Mouse (Mus musculus): ENCODE measurements around the gene Nrxn3. TPM values are rescaled to one million over a fixed set of nuclear protein-coding genes. Genes with fewer than 3 reads are reported as not detected.

The Nrxn3 gene
- polyA plus RNA-seq, 1 experiment from 2014 or later: 5.3 TPM

GRCm38 (mm10) chr12:89333486-89333885 is 610.8 kb downstream of the Nrxn3 start:
- Histone ChIP-seq H3K4me3 (replicated peaks) (no peak overlapping the region), H3K27me3 (no peaks in the 10 kb centered on the region), H3K4me1 (no peaks in the 10 kb centered on the region), H3K9me3 (replicated peaks) (no peaks in the 10 kb centered on the region), H3K4me2 (no peak overlapping the region), H3K36me3 (no peaks in the 10 kb centered on the region), H3K9ac (no peak overlapping the region), H3K27ac (no peak overlapping the region)
- WGBS: 79% methylated on average over 5 of the region's 5 CpGs
- ATAC-seq (replicated peaks; ENCODE audit: low FRiP score): no peak

- no peaks in the 10 kb centered on the region for H3K27me3 ChIP-seq
- WGBS: 60% methylated on average over 4 of the region's 4 CpGs
- H3K9ac ChIP-seq: no peak overlapping the region
- no peaks in the 10 kb centered on the region for H3K36me3 ChIP-seq
- no peak overlapping the region for H3K4me2 ChIP-seq
- no peak for ATAC-seq (replicated peaks; ENCODE audit: low FRiP score)
- no peaks in the 10 kb centered on the region for H3K9me3 ChIP-seq (replicated peaks)
- H3K27ac ChIP-seq: no peak overlapping the region
- no peaks in the 10 kb centered on the region for H3K4me1 ChIP-seq
- no peak overlapping the region for H3K4me3 ChIP-seq (replicated peaks)
Observed at GRCm38 (mm10) chr12:89364850-89365249, 642.2 kb downstream of the Nrxn3 start.

- Histone ChIP-seq H3K9ac (no peak overlapping the region), H3K27me3 (no peaks in the 10 kb centered on the region), H3K4me1 (no peaks in the 10 kb centered on the region), H3K27ac (no peak overlapping the region), H3K9me3 (replicated peaks) (no peaks in the 10 kb centered on the region), H3K4me3 (replicated peaks) (no peak overlapping the region), H3K4me2 (no peak overlapping the region), H3K36me3 (no peaks in the 10 kb centered on the region)
- ATAC-seq (replicated peaks; ENCODE audit: low FRiP score): no peak
- 64% methylated on average over 1 of the region's 1 CpGs for WGBS
Observed at GRCm38 (mm10) chr12:89369939-89370338, 647.3 kb downstream of the Nrxn3 start.

GRCm38 (mm10) chr12:89376600-89376999 is 653.9 kb downstream of the Nrxn3 start:
- 78% methylated on average over 1 of the region's 1 CpGs for WGBS
- H3K9ac ChIP-seq: no peak overlapping the region
- H3K4me3 ChIP-seq (replicated peaks): no peak overlapping the region
- no peak for ATAC-seq (replicated peaks; ENCODE audit: low FRiP score)
- H3K27me3 ChIP-seq: no peaks in the 10 kb centered on the region
- no peaks in the 10 kb centered on the region for H3K4me1 ChIP-seq
- H3K9me3 ChIP-seq (replicated peaks): no peaks in the 10 kb centered on the region
- no peak overlapping the region for H3K4me2 ChIP-seq
- H3K27ac ChIP-seq: no peak overlapping the region
- no peaks in the 10 kb centered on the region for H3K36me3 ChIP-seq

- Histone ChIP-seq H3K9me3 (replicated peaks) (no peaks in the 10 kb centered on the region), H3K27me3 (no peaks in the 10 kb centered on the region), H3K4me2 (no peak overlapping the region), H3K4me3 (replicated peaks) (no peak overlapping the region), H3K9ac (no peak overlapping the region), H3K27ac (no peak overlapping the region), H3K36me3 (no peaks in the 10 kb centered on the region), H3K4me1 (no peaks in the 10 kb centered on the region)
- WGBS: 53% methylated on average over 5 of the region's 5 CpGs
- no peak for ATAC-seq (replicated peaks; ENCODE audit: low FRiP score)
Observed at GRCm38 (mm10) chr12:89377051-89377643, 654.5 kb downstream of the Nrxn3 start.

GRCm38 (mm10) chr12:89377687-89378086 is 655.0 kb downstream of the Nrxn3 start:
- no peaks in the 10 kb centered on the region for H3K9me3 ChIP-seq (replicated peaks)
- no peaks in the 10 kb centered on the region for H3K4me1 ChIP-seq
- no peaks in the 10 kb centered on the region for H3K27me3 ChIP-seq
- no peak overlapping the region for H3K4me3 ChIP-seq (replicated peaks)
- no peak overlapping the region for H3K4me2 ChIP-seq
- H3K36me3 ChIP-seq: no peaks in the 10 kb centered on the region
- no peak for ATAC-seq (replicated peaks; ENCODE audit: low FRiP score)
- H3K27ac ChIP-seq: no peak overlapping the region
- WGBS: 90% methylated on average over 2 of the region's 2 CpGs
- H3K9ac ChIP-seq: no peak overlapping the region

GRCm38 (mm10) chr12:89383254-89383653 is 660.6 kb downstream of the Nrxn3 start:
- 17% methylated on average over 3 of the region's 3 CpGs for WGBS

GRCm38 (mm10) chr12:89395121-89395792 is 672.6 kb downstream of the Nrxn3 start:
- Histone ChIP-seq H3K27ac (no peak overlapping the region), H3K9me3 (replicated peaks) (no peaks in the 10 kb centered on the region), H3K4me2 (no peak overlapping the region), H3K36me3 (no peaks in the 10 kb centered on the region), H3K4me1 (no peaks in the 10 kb centered on the region), H3K9ac (no peak overlapping the region), H3K4me3 (replicated peaks) (no peak overlapping the region), H3K27me3 (no peaks in the 10 kb centered on the region)
- WGBS: 60% methylated on average over 3 of the region's 3 CpGs
- no peak for ATAC-seq (replicated peaks; ENCODE audit: low FRiP score)

More at GRCm38 (mm10) chr12:89383254-89383653, 660.6 kb downstream of the Nrxn3 start:
- Histone ChIP-seq H3K4me3 (replicated peaks) (no peak overlapping the region), H3K4me2 (no peak overlapping the region), H3K9me3 (replicated peaks) (no peaks in the 10 kb centered on the region), H3K36me3 (no peaks in the 10 kb centered on the region), H3K9ac (no peak overlapping the region), H3K27ac (no peak overlapping the region), H3K27me3 (no peaks in the 10 kb centered on the region), H3K4me1 (no peaks in the 10 kb centered on the region)
- no peak for ATAC-seq (replicated peaks; ENCODE audit: low FRiP score)

GRCm38 (mm10) chr12:89436519-89436918 is 713.8 kb downstream of the Nrxn3 start:
- Histone ChIP-seq H3K9ac (no peak overlapping the region), H3K9me3 (replicated peaks) (no peaks in the 10 kb centered on the region), H3K27me3 (no peaks in the 10 kb centered on the region), H3K36me3 (no peaks in the 10 kb centered on the region), H3K4me1 (no peaks in the 10 kb centered on the region), H3K27ac (no peak overlapping the region), H3K4me3 (replicated peaks) (no peak overlapping the region), H3K4me2 (no peak overlapping the region)
- ATAC-seq (replicated peaks; ENCODE audit: low FRiP score): no peak

GRCm38 (mm10) chr12:89442323-89443038 is 719.8 kb downstream of the Nrxn3 start:
- H3K27ac ChIP-seq: no peak overlapping the region
- no peaks in the 10 kb centered on the region for H3K36me3 ChIP-seq
- H3K9ac ChIP-seq: no peak overlapping the region
- H3K27me3 ChIP-seq: no peaks in the 10 kb centered on the region
- no peak overlapping the region for H3K4me2 ChIP-seq
- no peaks in the 10 kb centered on the region for H3K4me1 ChIP-seq
- no peaks in the 10 kb centered on the region for H3K9me3 ChIP-seq (replicated peaks)
- 65% methylated on average over 2 of the region's 2 CpGs for WGBS
- no peak overlapping the region for H3K4me3 ChIP-seq (replicated peaks)
- no peak for ATAC-seq (replicated peaks; ENCODE audit: low FRiP score)

GRCm38 (mm10) chr12:89450667-89451298 is 728.1 kb downstream of the Nrxn3 start:
- Histone ChIP-seq H3K36me3 (no peaks in the 10 kb centered on the region), H3K4me2 (no peak overlapping the region), H3K27ac (no peak overlapping the region), H3K4me1 (no peaks in the 10 kb centered on the region), H3K9me3 (replicated peaks) (no peaks in the 10 kb centered on the region), H3K9ac (no peak overlapping the region), H3K4me3 (replicated peaks) (no peak overlapping the region), H3K27me3 (no peaks in the 10 kb centered on the region)
- WGBS: 5% methylated on average over 2 of the region's 2 CpGs
- ATAC-seq (replicated peaks; ENCODE audit: low FRiP score): peak; percentile 77; the same call in 1 of the 2 replicates

- H3K9ac ChIP-seq: no peak overlapping the region
- H3K27me3 ChIP-seq: no peaks in the 10 kb centered on the region
- H3K4me2 ChIP-seq: no peak overlapping the region
- WGBS: 72% methylated on average over 2 of the region's 2 CpGs
- H3K27ac ChIP-seq: no peak overlapping the region
- H3K4me1 ChIP-seq: no peaks in the 10 kb centered on the region
- ATAC-seq (replicated peaks; ENCODE audit: low FRiP score): no peak
- H3K9me3 ChIP-seq (replicated peaks): no peaks in the 10 kb centered on the region
- no peak overlapping the region for H3K4me3 ChIP-seq (replicated peaks)
- no peaks in the 10 kb centered on the region for H3K36me3 ChIP-seq
Observed at GRCm38 (mm10) chr12:89470226-89470625, 747.5 kb downstream of the Nrxn3 start.

Measured in kidney, embryonic 15.5 days (tissue).